Mouse (Mus musculus) ovary, postnatal 36 days (tissue): ENCODE results near the gene Usp47.
A peak's percentile ranks its signal among the peaks of the same experiment; 100 is the strongest.

Experiments
- DNase-seq: peaks from one replicate; pipeline ENCODE4 v3.0.0; 2022; ENCODE audit warnings: low spot score, mixed read lengths

Gene Usp47

GRCm38 (mm10) chr7:112157584-112158315 lies 134.4 kb downstream of the Usp47 start:
- DNase-seq, result no peak

- DNase-seq, result peak; percentile 41
Measured at GRCm38 (mm10) chr7:112158316-112158741, 135.0 kb downstream of the Usp47 start.

- peak; percentile 41 for DNase-seq
Measured at GRCm38 (mm10) chr7:112158942-112159341, 135.6 kb downstream of the Usp47 start, which contains the start of gene Dkk3. Gene Dkk3 (minus strand): TSS chr7:112159057.

- no peak for DNase-seq
Measured at GRCm38 (mm10) chr7:112159835-112160234, 136.5 kb downstream of the Usp47 start.
